Mouse (Mus musculus): ENCODE measurements around the gene Zfp788. TPM values are rescaled to one million over a fixed set of nuclear protein-coding genes. Genes with fewer than 3 reads are reported as not detected.

Zfp788 gene
- polyA plus RNA-seq (2014; fragmentation: Illumina TruSeq; extraction: RNeasy Lipid Tissue Mini Kit (QIAGEN cat#74804); ENCODE audit: low read depth, low replicate concordance), result 62.5 TPM

DNA sequence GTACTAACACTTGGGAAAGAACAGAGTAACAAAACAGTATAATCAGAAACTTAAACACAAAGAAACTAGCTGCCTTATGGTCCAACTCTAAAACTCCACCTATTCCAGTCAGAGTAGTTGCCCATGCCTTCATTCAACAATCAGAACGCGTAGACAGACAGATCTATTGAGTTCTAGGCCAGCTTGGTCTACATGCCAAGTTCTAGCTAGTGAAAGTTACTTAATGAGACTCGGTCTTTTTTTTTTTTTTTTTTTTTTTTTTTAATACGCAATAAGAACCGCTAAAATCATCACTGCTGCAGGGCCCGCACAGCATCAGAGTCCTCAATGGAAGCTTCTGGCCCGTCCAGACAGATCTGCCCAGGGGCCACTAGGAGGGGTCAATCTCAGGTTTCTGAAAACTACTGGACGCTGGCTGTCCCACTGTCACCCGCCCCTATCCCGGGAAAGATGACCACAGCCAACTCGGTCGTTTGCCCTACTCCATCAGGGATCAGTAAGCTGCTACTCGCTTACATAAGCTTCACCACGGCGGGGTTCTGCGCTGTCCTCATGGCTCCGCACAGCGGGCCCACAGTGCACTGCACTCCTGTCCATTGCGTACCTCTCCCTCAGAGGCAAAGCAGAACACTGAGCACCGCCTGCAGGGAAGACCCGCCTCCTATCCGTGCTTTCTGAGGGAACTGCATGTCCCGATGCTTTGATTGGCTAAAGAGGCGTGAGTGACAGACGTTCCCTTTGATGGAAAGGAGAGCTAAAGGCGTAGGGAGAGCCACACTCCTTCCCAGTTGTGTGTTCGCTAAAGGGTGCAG lies at the start of gene Zfp788:
Gene Zfp788 (plus strand): TSS at position 795 of the 812 bp plus-strand sequence.

DNA sequence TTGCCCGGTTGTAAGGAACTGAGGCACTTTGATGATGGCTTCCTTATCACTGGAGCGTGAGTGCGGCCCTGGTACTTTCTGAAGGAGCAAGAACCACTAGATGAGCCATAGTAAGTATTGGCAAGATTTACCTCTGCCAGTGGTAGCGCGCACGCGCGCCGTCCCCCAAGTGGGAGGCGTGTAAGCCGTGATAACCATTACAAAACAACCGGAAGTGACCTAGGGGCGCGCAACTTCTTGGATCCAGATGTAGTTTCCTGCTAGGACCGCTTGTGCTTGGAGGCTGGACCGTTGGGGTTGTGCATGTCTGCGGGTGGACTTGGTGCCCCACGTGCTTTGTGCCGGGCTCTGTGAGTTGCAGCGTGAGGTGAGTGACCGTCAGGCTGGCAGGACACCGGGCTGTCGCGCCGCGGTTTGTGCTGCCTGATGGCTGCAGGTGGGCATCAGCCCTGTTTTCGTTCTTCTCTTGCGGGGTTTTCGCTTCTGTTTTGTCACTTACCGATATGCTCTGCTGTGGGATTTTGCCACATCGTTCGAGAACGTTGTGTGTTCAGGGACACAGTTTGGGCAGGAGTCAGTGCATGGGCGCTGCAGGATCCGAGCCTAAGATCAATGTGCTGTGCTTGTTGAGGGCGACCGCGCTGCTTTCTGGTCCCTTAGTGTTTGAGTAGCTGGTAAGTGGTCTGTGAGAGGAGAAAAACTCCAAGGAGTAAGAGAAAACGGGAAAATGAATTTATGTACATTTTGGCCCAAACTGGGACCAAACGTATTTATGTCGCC lies 33.8 kb upstream of the Zfp788 start, which contains the start of gene 2610021A01Rik:
Gene 2610021A01Rik (plus strand): TSS at position 197 of the 780 bp plus-strand sequence.

Other genes starting within 250 kb of the Zfp788 start
- 65.6 TPM for gene AI987944, start 239.8 kb upstream of the Zfp788 start, polyA plus RNA-seq (2014; fragmentation: Illumina TruSeq; extraction: RNeasy Lipid Tissue Mini Kit (QIAGEN cat#74804); ENCODE audit: low read depth, low replicate concordance)
- gene Vmn2r57, start 184.5 kb upstream of the Zfp788 start, polyA plus RNA-seq (2014; fragmentation: Illumina TruSeq; extraction: RNeasy Lipid Tissue Mini Kit (QIAGEN cat#74804); ENCODE audit: low read depth, low replicate concordance), result 1.2 TPM
- 0.22 TPM for gene Gm20449, start 133.8 kb upstream of the Zfp788 start, polyA plus RNA-seq (2014; fragmentation: Illumina TruSeq; extraction: RNeasy Lipid Tissue Mini Kit (QIAGEN cat#74804); ENCODE audit: low read depth, low replicate concordance)
- gene AW146154, start 133.3 kb upstream of the Zfp788 start, polyA plus RNA-seq (2014; fragmentation: Illumina TruSeq; extraction: RNeasy Lipid Tissue Mini Kit (QIAGEN cat#74804); ENCODE audit: low read depth, low replicate concordance), result 44.8 TPM
- not detected for gene Gm6871, start 59.5 kb upstream of the Zfp788 start, polyA plus RNA-seq (2014; fragmentation: Illumina TruSeq; extraction: RNeasy Lipid Tissue Mini Kit (QIAGEN cat#74804); ENCODE audit: low read depth, low replicate concordance)
- 35.9 TPM for gene 2610021A01Rik, start 34.0 kb upstream of the Zfp788 start, polyA plus RNA-seq (2014; fragmentation: Illumina TruSeq; extraction: RNeasy Lipid Tissue Mini Kit (QIAGEN cat#74804); ENCODE audit: low read depth, low replicate concordance)
- gene Vmn2r58, start 239.5 kb downstream of the Zfp788 start, polyA plus RNA-seq (2014; fragmentation: Illumina TruSeq; extraction: RNeasy Lipid Tissue Mini Kit (QIAGEN cat#74804); ENCODE audit: low read depth, low replicate concordance), result not detected

Measured in sigmoid colon, adult 10 weeks (tissue).